Mouse (Mus musculus) heart, embryonic 10.5 days (tissue): ENCODE data around the gene AL732309.1. TPM values are rescaled to one million over a fixed set of nuclear protein-coding genes. Genes with fewer than 3 reads are reported as not detected.

Experiments used
- DNase-seq: peaks from one replicate; pipeline ENCODE4 v3.0.0-alpha.2; 2017; ENCODE audit warnings: low spot score
- H3K27ac ChIP-seq: fragments of 300-500 bp; sonication (generic); 2 replicates; pipeline ENCODE4 v1.5.1; 2016; ENCODE audit warnings: mild to moderate bottlenecking
- H3K27me3 ChIP-seq: fragments of 300-500 bp; sonication (generic); 2 replicates; pipeline ENCODE4 v1.6.1; 2016; ENCODE audit warnings: mild to moderate bottlenecking; ENCODE audit not compliant: poor library complexity, insufficient read depth, severe bottlenecking
- H3K36me3 ChIP-seq: fragments of 300-500 bp; sonication (generic); 2 replicates; pipeline ENCODE4 v1.6.1; 2016; ENCODE audit warnings: mild to moderate bottlenecking, moderate library complexity
- H3K4me1 ChIP-seq: fragments of 300-500 bp; sonication (generic); 2 replicates; pipeline ENCODE4 v1.6.1; 2016; ENCODE audit warnings: mild to moderate bottlenecking
- H3K4me3 ChIP-seq: fragments of 300-500 bp; sonication (generic); 2 replicates; pipeline ENCODE4 v1.5.1; 2016; ENCODE audit warnings: mild to moderate bottlenecking, moderate library complexity
- H3K9me3 ChIP-seq: fragments of 300-500 bp; sonication (generic); 2 replicates; pipeline ENCODE4 v1.6.1; 2016; ENCODE audit warnings: mild to moderate bottlenecking, moderate library complexity
- WGBS: fragments of 180-500 bp; shearing (Covaris S2); methylation state at CpG from one replicate; pipeline ENCODE4 v1.1.7; 2016; 5-methylcytosine and 5-hydroxymethylcytosine counted together
- polyA plus RNA-seq: library from polyadenylated mRNA; unstranded; fragments of >200 nt; fragmentation: Nextera tagmentation; extraction: Ambion mirVana; gene quantifications from 2 replicates; pipeline ENCODE4 v1.2.1, GENCODE M21; 2016

The AL732309.1 gene
- polyA plus RNA-seq, 1 experiment from 2014 or later, result 6.0 TPM

DNA sequence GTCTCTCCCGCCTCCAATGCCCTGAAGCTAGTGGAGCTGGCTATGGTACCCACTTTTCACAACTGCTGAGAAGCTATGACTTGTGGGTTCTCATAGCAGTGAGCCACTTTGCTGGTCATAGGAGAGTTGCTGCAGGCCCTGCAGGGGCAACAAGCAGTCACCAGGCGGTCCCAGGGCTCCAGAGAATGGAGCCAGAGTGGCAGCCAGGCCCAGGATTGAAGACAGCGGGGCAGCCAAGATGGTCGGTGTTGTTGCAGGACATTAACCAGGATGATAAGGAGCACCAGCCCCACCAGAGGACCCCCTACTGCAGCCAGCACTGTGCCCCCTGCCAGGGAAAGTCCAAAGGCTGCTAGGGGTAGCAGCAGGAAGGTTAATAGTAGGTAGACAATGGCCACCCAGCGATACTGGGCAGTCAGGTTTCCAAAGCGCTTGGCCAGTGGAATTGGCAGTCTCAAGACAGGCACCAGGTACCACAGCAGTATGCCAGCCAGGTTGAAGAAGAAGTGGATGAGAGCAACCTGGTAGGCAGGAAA, 17.6 kb downstream of the AL732309.1 start:
- Histone ChIP-seq H3K27ac (peak overlapping the region; percentile 42), H3K9me3 (no peaks in the 10 kb centered on the region), H3K36me3 (no peaks in the 10 kb centered on the region), H3K4me1 (peaks cover 25% of the 10 kb centered on the region), H3K27me3 (peaks cover 49% of the 10 kb centered on the region), H3K4me3 (no peak overlapping the region; the same call in 1 of the 2 replicates)
- no peak for DNase-seq
- WGBS, result 65% methylated on average over 6 of the region's 6 CpGs

DNA sequence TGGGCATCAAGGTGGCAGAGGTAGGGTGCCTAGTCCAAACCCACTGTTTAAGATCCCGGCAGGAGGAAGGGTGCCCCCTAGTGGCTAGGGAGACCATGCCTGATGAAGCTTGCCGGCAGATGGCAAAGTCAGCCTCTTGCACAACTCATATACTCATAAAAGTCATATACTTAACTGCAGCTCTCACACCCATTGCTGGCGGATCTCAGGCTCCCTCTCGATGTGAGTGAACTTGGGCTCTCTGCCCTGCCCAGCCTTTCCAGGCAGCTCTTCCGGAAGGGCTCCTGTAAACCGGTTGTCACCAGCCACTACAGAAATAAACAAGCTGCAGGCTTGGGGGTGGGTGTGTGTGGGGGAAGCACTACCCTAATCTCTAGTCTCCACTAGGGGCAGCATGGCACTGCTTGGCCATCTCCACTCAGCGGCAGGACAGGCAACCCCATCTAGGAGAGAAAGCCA, 18.2 kb downstream of the AL732309.1 start:
- Histone ChIP-seq H3K27ac (peak overlapping the region; percentile 42), H3K9me3 (no peaks in the 10 kb centered on the region), H3K4me1 (peaks cover 29% of the 10 kb centered on the region), H3K27me3 (peaks cover 43% of the 10 kb centered on the region), H3K36me3 (no peaks in the 10 kb centered on the region), H3K4me3 (peak overlapping the region; percentile 43)
- peak; percentile 94 for DNase-seq
- 2% methylated on average over 7 of the region's 7 CpGs for WGBS

DNA sequence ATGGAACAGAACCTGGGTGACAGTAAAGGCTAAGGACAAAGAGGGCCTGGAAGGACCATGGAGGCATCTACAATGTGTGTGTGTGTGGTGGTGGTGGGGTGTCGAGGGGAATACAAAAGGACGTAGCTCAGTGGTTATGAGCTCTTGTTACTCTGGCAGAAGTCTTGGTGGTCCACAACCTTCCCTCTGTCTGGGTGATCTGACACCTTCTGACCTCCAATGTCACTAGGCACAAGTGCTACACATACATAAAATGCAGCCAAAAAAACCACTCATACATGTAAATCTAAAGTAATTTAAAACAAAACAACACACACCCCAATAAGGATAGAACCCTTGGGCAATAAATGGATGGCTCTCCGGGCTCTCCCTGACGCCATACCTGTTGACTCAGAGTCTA, 19.3 kb downstream of the AL732309.1 start:
- H3K36me3 ChIP-seq, result peaks cover 6% of the 10 kb centered on the region; the same call in 1 of the 2 replicates
- 88% methylated on average over 4 of the region's 4 CpGs for WGBS
- no peak overlapping the region for H3K4me3 ChIP-seq
- DNase-seq, result no peak
- H3K9me3 ChIP-seq, result no peaks in the 10 kb centered on the region
- H3K4me1 ChIP-seq, result peaks cover 33% of the 10 kb centered on the region
- peaks cover 32% of the 10 kb centered on the region for H3K27me3 ChIP-seq
- no peak overlapping the region for H3K27ac ChIP-seq

DNA sequence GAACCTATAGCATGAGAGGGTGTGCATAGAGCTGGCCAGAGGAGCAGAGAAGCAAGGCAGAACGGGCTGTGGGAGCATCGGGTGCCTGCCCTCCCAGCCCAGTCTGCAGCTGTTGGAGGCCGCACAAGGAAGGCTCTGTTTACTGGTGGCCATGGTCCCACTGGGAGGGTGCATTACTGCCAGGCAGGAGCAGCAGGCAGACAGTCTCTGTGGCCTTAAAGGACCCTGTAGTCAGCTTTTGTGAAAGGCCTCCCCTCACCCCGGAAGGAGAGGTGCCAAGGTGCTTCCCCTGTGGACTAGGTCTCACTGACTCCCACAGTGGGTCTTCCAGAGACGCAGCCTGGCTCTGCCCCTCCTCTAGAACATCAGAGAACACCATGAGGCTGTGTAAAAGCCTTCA, 19.8 kb downstream of the AL732309.1 start:
- Histone ChIP-seq H3K27ac (peak overlapping the region; percentile 42), H3K27me3 (peaks cover 27% of the 10 kb centered on the region), H3K4me1 (peaks cover 34% of the 10 kb centered on the region), H3K9me3 (no peaks in the 10 kb centered on the region), H3K36me3 (peaks cover 11% of the 10 kb centered on the region), H3K4me3 (no peak overlapping the region)
- no peak for DNase-seq
- 78% methylated on average over 5 of the region's 5 CpGs for WGBS

DNA sequence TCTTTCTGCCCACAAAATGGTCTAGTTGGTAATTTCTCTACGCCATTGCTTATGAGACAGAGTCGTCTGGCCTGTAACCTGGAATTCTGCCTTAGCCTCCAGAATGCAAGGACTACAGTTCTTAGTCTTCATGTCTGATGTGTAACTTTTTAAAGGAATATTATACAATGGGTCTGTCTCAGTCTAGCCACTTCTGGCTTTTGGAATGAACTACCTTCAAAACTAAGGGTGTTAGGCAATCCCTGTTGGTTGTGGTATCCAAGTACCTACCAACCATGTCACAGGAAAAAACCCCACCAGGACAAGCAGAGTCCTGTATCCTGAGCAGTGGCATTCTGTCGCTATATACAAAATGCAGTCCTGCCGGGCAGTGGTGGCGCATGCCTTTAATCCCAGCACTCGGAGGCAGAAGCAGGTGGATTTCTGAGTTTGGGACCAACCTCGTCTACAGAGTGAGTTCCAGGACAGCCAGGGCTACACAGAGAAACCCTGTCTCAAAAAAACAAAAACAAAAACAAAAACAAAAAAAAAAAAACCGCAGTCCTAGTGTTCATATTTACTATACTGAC, 20.8 kb downstream of the AL732309.1 start:
- 80% methylated on average over 8 of the region's 8 CpGs for WGBS
- peaks cover 38% of the 10 kb centered on the region for H3K4me1 ChIP-seq

DNA sequence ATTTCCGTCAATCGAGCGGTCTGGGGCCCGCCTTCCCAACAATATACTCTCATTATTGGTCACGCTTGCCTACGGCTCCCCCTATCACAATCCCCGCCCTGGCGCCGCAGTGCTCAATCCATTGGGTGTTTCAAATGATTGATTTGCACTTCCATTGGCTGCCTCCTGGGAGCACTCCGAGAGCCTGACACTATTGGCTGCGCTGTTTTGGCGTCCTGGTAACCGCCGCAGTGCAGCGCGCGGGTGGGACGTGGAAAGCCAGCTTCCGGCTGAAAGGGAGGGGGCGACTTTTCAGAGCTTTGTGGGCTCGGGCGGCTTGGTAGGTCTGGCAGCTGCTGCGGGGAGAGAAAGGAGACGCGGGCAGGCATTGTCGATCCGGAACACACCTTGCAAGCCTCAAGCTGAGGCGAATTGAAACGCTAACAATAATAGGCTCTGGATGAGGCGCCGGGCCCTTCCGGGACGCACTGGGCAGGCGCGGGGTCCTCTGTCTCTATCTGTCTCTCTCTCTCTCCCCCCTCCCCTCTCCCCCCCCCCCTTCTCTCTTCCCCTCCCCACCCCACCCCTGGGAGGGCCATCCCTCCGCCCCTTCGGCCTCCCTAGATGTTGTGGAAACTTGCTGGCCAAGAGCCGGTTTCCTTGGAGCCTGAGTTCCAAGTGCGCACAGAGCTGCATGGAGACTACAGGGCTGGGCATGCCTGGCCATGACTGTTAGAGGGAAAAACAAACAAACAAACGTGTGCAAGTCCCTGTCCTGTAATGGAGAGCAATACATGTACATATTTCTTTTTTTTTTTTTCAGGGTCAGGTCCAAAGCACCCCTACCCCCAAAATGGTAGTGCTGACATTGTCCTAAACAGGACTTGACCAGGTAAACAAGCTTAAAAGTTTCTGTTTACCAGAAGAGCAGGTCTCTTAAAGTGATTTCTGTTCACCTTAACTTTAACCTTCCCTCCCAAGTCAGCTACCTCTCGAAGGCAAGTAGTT, 21.6 kb downstream of the AL732309.1 start:
- Histone ChIP-seq H3K4me1 (peaks cover 38% of the 10 kb centered on the region), H3K4me3 (peak overlapping the region; percentile 82), H3K36me3 (peaks cover 17% of the 10 kb centered on the region), H3K9me3 (no peaks in the 10 kb centered on the region), H3K27me3 (peaks cover 9% of the 10 kb centered on the region; the same call in 1 of the 2 replicates), H3K27ac (peak overlapping the region; percentile 90)
- peak; percentile 100 for DNase-seq
- WGBS, result 2% methylated on average over 39 of the region's 41 CpGs

More for the DNA sequence above, 20.8 kb downstream of the AL732309.1 start:
- H3K27me3 ChIP-seq, result peaks cover 17% of the 10 kb centered on the region
- peak overlapping the region; percentile 82 for H3K4me3 ChIP-seq
- peaks cover 17% of the 10 kb centered on the region for H3K36me3 ChIP-seq
- H3K9me3 ChIP-seq, result no peaks in the 10 kb centered on the region
- H3K27ac ChIP-seq, result peak overlapping the region; percentile 90
- no peak for DNase-seq

DNA sequence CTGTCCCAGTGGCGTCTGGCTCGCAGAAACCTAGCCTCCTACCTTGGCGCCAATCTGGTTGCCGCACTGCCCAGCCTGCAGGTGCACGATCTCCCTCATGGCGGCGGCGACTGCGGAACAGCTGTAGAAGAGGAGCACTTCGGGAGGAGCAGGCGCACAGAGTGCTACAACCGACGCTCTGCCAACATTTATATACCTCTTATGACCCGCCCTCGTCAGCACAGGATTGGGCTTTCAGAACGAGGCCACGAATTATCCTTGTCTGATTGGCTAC, 22.2 kb downstream of the AL732309.1 start, which contains the start of gene Tubb4b:
Gene Tubb4b, minus strand, starts transcription at position 211 of the 274 bp plus-strand sequence.
- WGBS, result 0% methylated on average over 17 of the region's 17 CpGs
- Histone ChIP-seq H3K4me3 (peak within 1 kb of the TSS; percentile 82), H3K4me1 (peaks cover 38% of the 10 kb centered on the region)

DNA sequence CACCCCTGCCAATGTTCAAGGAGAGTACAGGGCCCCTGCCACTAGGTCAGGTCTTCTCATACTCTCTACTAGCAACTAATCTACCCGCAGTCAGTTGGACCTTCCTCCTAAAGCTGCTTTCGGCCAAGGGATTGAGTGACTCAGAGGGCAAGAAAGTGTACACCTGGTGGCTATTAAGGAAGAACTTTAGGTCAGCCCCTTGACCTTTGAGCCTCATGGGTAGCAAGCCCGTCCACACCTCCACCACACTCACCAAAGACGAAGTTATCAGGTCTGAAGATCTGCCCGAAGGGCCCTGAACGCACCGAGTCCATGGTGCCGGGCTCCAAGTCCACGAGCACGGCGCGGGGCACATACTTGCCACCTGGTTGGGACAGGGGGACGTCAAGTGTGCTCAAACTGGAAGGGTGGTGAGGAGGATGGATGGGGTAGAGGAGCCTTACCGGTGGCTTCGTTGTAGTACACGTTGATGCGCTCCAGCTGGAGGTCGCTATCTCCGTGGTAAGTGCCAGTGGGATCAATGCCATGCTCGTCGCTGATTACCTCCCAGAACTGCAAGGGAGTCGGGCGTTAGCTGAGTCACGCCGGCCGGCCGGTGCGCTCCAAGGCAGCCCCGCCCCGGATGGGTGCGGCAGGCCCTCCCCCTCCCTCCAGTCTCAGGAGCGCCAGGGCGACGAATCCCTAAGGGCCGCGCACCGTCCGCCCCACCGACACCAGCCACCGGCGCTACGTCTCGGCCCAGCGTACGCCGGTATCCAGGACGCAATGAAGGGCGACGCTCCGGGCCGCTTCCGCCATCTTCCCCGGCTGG, 22.8 kb downstream of the AL732309.1 start:
- H3K9me3 ChIP-seq, result no peaks in the 10 kb centered on the region
- H3K27ac ChIP-seq, result peak overlapping the region; percentile 93
- peak; percentile 94 for DNase-seq
- H3K36me3 ChIP-seq, result peaks cover 17% of the 10 kb centered on the region
- 1% methylated on average over 53 of the region's 53 CpGs for WGBS
- peaks cover 35% of the 10 kb centered on the region for H3K4me1 ChIP-seq
- no peaks in the 10 kb centered on the region for H3K27me3 ChIP-seq
- peak overlapping the region; percentile 82 for H3K4me3 ChIP-seq

More for the DNA sequence above, 22.2 kb downstream of the AL732309.1 start, which contains the start of gene Tubb4b:
- no peaks in the 10 kb centered on the region for H3K9me3 ChIP-seq
- H3K27ac ChIP-seq, result peak within 1 kb of the TSS; percentile 93
- DNase-seq, result no peak
- 0 out of 2 replicates have a peak, but pooled peaks cover 3% of the 10 kb centered on the region for H3K27me3 ChIP-seq
- peaks cover 17% of the 10 kb centered on the region for H3K36me3 ChIP-seq

DNA sequence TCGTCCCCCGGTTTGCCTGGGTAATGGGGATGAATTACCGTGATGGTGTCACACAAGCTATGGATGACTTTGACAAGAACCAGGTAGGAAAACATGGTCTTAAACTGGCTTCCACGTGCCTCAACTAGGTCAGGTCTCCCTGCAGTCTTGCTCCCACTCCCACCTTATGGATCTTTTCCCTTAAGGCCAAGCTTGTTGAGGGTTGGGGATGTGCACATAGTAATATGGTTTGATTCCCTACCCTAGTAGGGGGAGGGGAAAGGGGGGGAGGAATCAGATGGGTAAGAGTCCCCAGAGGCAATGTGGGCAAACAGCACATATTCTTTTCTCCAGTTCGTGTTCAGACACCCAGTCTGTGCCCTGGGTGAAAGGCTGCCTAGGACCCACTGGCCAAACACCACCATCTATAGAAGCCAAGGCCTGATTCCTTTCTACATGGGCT, 25.3 kb downstream of the AL732309.1 start:
- Histone ChIP-seq H3K4me3 (no peak overlapping the region), H3K36me3 (peaks cover 17% of the 10 kb centered on the region), H3K4me1 (peaks cover 20% of the 10 kb centered on the region), H3K27ac (no peak overlapping the region), H3K9me3 (no peaks in the 10 kb centered on the region), H3K27me3 (no peaks in the 10 kb centered on the region)
- no peak for DNase-seq
- WGBS, result 70% methylated on average over 5 of the region's 5 CpGs

DNA sequence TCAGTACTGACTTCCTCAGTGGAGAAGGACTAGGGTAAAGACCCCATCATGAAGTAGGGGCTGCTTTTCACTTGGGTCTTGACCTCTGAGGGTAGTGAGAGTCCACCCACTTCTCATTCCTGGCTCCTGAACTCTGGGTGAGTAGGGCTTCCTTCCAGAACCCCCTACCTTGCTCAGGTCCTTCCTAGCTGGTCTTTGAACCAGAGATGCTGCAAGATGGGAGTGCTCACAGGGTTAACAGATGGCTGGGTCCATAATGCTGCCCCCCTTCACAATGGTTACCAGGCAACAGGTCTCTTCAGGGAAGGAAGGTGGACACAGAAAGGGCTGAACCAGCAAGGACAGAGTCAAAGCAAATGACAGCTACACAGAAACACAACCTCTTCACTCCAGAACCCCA, 28.2 kb downstream of the AL732309.1 start, which contains the start of gene Fam166a:
Gene Fam166a, plus strand, starts transcription at position 301 of the 400 bp plus-strand sequence.
- H3K27me3 ChIP-seq, result peaks cover 22% of the 10 kb centered on the region
- H3K27ac ChIP-seq, result no peak within 1 kb of the TSS
- no peaks in the 10 kb centered on the region for H3K9me3 ChIP-seq
- DNase-seq, result no peak
- no peak within 1 kb of the TSS for H3K4me3 ChIP-seq
- H3K36me3 ChIP-seq, result peaks cover 17% of the 10 kb centered on the region
- H3K4me1 ChIP-seq, result peaks cover 8% of the 10 kb centered on the region

DNA sequence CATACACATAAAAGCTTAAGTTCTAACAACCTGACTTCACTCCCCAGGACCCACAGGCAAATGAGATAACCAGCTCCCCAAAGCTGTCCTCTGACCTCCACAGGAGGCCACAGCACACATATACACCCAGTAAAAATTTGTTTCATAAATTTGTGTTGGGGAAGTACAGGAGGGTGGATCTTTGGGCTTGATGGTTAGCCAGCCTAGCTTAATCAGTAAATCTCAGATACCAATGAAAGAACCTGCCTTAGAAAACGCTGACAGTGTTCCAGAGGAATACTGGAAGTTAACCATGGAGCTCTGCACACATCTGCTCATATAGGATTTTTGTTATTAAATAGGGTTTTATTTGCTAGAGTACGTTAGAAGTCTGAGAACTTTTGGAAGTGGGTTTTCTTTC, 29.0 kb downstream of the AL732309.1 start:
- Histone ChIP-seq H3K4me3 (no peak overlapping the region), H3K9me3 (no peaks in the 10 kb centered on the region), H3K27me3 (peaks cover 30% of the 10 kb centered on the region), H3K36me3 (peaks cover 11% of the 10 kb centered on the region), H3K27ac (no peak overlapping the region), H3K4me1 (0 out of 2 replicates have a peak, but pooled peaks cover 5% of the 10 kb centered on the region)
- no peak for DNase-seq
- WGBS, result 54% methylated on average over 2 of the region's 2 CpGs

DNA sequence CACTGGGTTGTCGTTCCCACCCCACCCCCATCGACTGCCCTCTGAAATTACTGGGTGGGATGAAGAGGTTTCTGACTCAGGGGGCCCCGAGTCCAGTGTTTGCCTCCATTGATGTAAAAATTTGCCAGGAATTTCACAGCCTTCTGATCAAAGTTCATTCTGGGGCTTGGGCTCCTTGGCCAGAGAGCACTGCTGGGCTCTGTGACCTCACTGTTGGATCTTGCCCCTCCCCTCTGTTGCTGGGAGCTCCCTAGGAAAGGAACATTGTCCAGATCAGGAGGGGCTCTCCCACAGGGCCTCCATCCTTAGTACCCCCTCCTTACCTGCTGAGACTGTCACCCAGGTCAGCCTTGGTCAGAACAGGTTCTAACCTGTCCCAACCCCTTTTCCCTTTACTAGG, 32.2 kb downstream of the AL732309.1 start, which contains the start of gene Stpg3:
Gene Stpg3, minus strand, starts transcription at position 194 of the 400 bp plus-strand sequence.
- no peak within 1 kb of the TSS for H3K27ac ChIP-seq
- 71% methylated on average over 3 of the region's 3 CpGs for WGBS
- H3K27me3 ChIP-seq, result peaks cover 34% of the 10 kb centered on the region
- H3K9me3 ChIP-seq, result no peaks in the 10 kb centered on the region
- DNase-seq, result no peak
- H3K4me1 ChIP-seq, result peaks cover 17% of the 10 kb centered on the region
- H3K4me3 ChIP-seq, result peak within 1 kb of the TSS; percentile 10; the same call in 1 of the 2 replicates
- H3K36me3 ChIP-seq, result no peaks in the 10 kb centered on the region; the same call in 1 of the 2 replicates
